Mouse (Mus musculus) bone marrow macrophage, adult 2 months (primary cell): ENCODE data around the gene Otud4. TPM values are rescaled to one million over a fixed set of nuclear protein-coding genes. Genes with fewer than 3 reads are reported as not detected.

ENCODE experiments used
- H3K27ac ChIP-seq: 2 replicates; pipeline ENCODE4 v1.5.1; 2012; ENCODE audit warnings: low read depth, low read length; ENCODE audit not compliant: insufficient read depth
- H3K4me1 ChIP-seq: 2 replicates; pipeline ENCODE4 v1.6.1; 2012; ENCODE audit warnings: low read length; ENCODE audit not compliant: control insufficient read depth, insufficient read depth
- H3K4me3 ChIP-seq: 2 replicates; pipeline ENCODE4 v1.5.1; 2012; ENCODE audit warnings: mild to moderate bottlenecking, low read length, moderate library complexity; ENCODE audit not compliant: insufficient read depth
- CTCF ChIP-seq: IDR thresholded peaks from 2 replicates; pipeline ENCODE4 v1.5.1; 2012; ENCODE audit warnings: low read depth, mild to moderate bottlenecking, low read length, moderate library complexity
- POLR2A ChIP-seq: IDR thresholded peaks from 2 replicates; pipeline ENCODE4 v1.6.1; 2012; ENCODE audit warnings: mild to moderate bottlenecking, low read depth, low read length, borderline replicate concordance
- polyA plus RNA-seq: library from polyadenylated mRNA; stranded (reverse); fragments of >200 nt; gene quantifications from 2 replicates; pipeline ENCODE4 v1.2.4, GENCODE M21; 2012; ENCODE audit not compliant: missing spikeins, insufficient read depth, insufficient read length

The Otud4 gene
- polyA plus RNA-seq, 1 experiment = 30.7 TPM

- Histone ChIP-seq H3K27ac (no peak overlapping the region), H3K4me3 (no peak overlapping the region), H3K4me1 (peaks cover 2% of the 10 kb centered on the region)
- TF ChIP-seq CTCF (no peak), POLR2A (no peak)
Measured at GRCm38 (mm10) chr8:79618906-79619305, 20.5 kb upstream of the Otud4 start.

- H3K4me1 ChIP-seq = peaks cover 2% of the 10 kb centered on the region
- TF ChIP-seq CTCF = no peak
- TF ChIP-seq POLR2A = no peak
- no peak overlapping the region for H3K4me3 ChIP-seq
- no peak overlapping the region for H3K27ac ChIP-seq
Measured at GRCm38 (mm10) chr8:79619353-79619752, 20.1 kb upstream of the Otud4 start.

DNA sequence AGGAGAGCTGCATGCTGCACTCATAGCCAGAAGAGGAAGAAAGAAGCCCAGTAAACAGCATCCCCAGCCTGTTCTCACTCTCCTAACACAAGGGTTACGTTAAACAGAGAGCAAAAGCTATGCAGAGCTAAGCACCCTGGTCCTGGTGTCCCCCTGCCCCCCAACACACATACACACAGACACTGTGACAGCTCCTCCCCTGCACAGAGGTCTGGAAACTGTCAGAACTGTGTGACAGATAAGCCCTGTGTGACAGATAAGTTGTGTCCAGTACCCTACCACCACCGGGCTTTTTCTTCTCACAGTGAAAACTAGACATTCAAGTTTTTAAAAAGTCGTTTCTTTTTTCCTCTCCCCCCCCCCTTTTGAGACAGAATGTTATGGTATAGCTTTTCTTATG is 19.4 kb upstream of the Otud4 start:
- no peak overlapping the region for H3K27ac ChIP-seq

GRCm38 (mm10) chr8:79620489-79621276 is 18.7 kb upstream of the Otud4 start:
- Histone ChIP-seq H3K4me1 (peaks cover 2% of the 10 kb centered on the region), H3K4me3 (no peak overlapping the region), H3K27ac (no peak overlapping the region)
- TF ChIP-seq CTCF = no peak
- TF ChIP-seq POLR2A = no peak

More for the DNA sequence above, 19.4 kb upstream of the Otud4 start:
- Histone ChIP-seq H3K4me1 (peaks cover 2% of the 10 kb centered on the region), H3K4me3 (no peak overlapping the region)
- no peak for TF ChIP-seq POLR2A
- no peak for TF ChIP-seq CTCF

DNA sequence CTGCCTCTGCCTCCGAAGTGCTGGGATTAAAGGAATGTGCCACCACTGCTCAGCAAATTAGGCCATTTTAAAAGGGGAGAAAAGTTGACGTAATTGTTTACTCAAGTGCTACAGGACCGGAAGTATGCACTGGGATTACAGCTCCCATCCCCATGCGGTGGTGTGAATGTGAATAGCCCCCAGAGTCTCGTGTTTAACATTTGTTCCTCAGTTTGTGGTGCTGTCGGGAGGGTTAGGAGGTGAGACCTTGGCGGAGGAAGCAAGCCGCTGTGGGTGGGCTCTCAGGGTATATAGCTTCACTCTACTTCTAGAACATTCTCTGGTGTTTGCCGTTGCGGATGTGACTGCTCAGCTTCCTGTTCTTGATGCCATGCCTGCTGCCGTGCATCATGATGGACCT is 17.1 kb upstream of the Otud4 start:
- H3K4me1 ChIP-seq = peaks cover 2% of the 10 kb centered on the region
- no peak overlapping the region for H3K4me3 ChIP-seq
- H3K27ac ChIP-seq = no peak overlapping the region
- no peak for TF ChIP-seq CTCF
- TF ChIP-seq POLR2A = no peak

- no peak overlapping the region for H3K27ac ChIP-seq
- no peak for TF ChIP-seq CTCF
- TF ChIP-seq POLR2A = no peak
Measured at GRCm38 (mm10) chr8:79623351-79623750, 16.1 kb upstream of the Otud4 start.

DNA sequence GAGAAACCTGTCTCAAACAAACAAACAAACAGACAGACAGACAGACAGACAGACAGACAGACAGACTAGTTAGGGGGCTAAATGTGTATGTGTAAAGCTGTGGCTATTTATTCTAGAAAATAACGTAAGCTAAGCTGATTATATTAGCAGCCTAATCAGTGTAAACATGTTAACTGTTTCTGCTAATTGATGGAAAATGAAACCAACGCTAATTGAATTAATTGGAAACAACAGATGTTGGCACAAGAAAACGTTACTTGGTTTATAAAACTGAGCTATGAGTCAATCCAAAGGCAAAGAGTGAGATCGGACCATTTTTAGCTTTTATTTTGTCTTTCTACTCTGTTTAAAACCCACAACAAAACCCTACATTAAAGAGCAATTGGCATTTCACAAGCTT is 15.0 kb upstream of the Otud4 start:
- TF ChIP-seq POLR2A (no peak), CTCF (no peak)

More at GRCm38 (mm10) chr8:79623351-79623750, 16.1 kb upstream of the Otud4 start:
- no peak overlapping the region for H3K4me3 ChIP-seq
- H3K4me1 ChIP-seq = peaks cover 2% of the 10 kb centered on the region

DNA sequence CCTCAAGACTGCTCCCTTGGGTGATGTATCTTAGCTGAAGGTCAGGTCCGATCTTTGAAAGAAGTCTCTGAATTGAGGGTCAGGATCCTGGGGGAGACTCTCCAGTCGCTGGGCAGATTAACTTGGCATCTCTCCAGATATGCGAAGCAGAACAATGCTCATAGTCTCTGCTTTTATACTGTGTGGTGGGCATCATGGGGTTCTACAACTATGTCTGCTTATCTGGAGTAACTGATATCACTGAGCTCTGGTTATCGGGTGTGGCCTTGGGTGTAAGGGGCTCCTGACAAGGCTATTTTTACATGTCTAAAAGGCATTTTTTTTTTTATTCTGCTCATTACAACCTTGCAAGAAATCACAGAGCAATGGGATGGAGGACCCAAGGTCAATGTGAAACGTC is 13.2 kb upstream of the Otud4 start:
- TF ChIP-seq CTCF = no peak
- TF ChIP-seq POLR2A = no peak
- no peaks in the 10 kb centered on the region; the same call in 1 of the 2 replicates for H3K4me1 ChIP-seq
- no peak overlapping the region for H3K27ac ChIP-seq
- no peak overlapping the region for H3K4me3 ChIP-seq

More for the DNA sequence above, 15.0 kb upstream of the Otud4 start:
- Histone ChIP-seq H3K4me3 (no peak overlapping the region), H3K4me1 (peaks cover 2% of the 10 kb centered on the region), H3K27ac (no peak overlapping the region)

GRCm38 (mm10) chr8:79635491-79635890 is 3.9 kb upstream of the Otud4 start:
- Histone ChIP-seq H3K4me1 (peaks cover 3% of the 10 kb centered on the region), H3K4me3 (no peak overlapping the region), H3K27ac (no peak overlapping the region)
- TF ChIP-seq CTCF (no peak), POLR2A (no peak)

DNA sequence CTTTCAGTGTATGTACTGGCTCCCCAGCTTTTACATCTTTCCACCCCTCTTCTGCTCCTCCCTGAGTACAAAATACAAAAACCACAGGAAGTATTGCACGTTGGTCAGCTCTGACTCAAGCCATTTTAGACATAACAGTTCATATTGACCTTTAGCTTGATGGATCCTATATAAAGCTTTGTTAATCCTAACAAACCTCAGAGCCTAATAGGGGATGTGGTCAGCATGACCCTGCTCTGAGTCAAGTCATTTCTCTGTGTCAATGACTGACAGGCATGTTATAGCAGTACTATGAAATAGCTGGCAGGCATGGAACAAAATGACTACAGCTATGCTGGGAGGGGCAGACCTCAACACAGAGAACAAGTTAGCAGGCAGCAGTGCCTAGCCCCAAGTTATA is 3.3 kb upstream of the Otud4 start:
- peaks cover 3% of the 10 kb centered on the region for H3K4me1 ChIP-seq
- H3K27ac ChIP-seq = no peak overlapping the region
- no peak overlapping the region for H3K4me3 ChIP-seq
- TF ChIP-seq CTCF (no peak), POLR2A (no peak)

DNA sequence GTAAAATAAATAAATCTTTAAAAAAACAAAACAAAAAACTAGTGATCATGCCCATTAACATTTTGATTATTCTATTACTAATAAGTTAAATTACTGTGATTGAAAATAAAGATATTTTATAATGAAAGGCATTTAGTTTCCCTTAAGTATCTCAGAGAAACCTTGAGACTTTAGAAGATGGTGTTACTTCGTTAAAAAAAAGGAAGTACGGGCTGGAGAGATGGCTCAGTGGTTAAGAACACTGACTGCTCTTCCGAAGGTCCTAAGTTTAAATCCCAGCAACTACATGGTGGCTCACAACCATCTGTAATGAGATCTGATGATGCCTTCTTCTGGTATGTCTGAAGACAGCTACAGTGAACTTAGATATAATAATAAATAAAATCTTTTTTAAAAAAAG is 2.2 kb upstream of the Otud4 start:
- Histone ChIP-seq H3K4me1 (peaks cover 9% of the 10 kb centered on the region), H3K27ac (no peak overlapping the region)

More for the DNA sequence above, 2.2 kb upstream of the Otud4 start:
- TF ChIP-seq POLR2A (no peak), CTCF (no peak)
- no peak overlapping the region for H3K4me3 ChIP-seq
